In the genomic region with DNA sequence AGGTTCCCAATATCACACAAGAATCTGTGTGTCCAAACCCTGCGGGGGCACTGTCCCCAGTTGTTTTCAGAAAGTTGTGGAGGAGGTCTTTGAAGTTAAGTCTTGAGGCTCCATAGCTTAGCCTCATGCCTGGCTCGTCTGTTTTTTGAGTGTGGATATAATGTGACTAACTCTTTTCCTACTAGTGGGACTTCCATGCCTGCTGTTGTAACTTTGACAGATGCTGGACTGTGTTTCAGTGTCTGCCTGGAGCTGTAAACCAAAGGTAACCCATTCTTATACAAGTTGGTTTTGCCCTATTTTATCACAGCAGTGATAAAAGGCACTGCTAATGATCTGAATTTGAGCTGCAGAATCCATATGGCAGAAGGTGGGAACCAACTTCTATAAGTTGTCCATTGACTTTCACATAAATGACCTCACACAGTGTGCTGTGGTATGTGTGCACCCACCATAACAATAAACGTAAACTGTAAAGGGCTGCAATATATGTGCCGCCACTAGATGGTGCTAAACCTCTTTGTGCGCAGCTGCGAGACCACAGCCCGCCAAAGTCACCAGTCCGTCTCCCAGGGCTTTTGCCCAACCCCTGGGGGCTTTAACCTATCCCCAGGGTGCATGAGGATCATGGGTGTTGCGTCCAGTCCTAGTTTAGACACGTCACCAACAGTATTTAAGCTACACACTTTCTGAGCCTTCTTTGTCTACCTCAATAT, we compare ENCODE assay signal across 1 mouse cellular context.
A peak's percentile ranks its signal among the peaks of the same experiment; 100 is the strongest.
TF ChIP-seq lines count a peak whose summit lies in the region.

Gene Gm8113, plus strand, starts transcription at position 703 of the 716 bp plus-strand sequence.

TF ChIP-seq in CH12.LX, 34 proteins besides CTCF, POLR2A, EP300 and RAD21 (continued from another document):
- peak; percentile 92 for TF ChIP-seq E2F4 (IDR thresholded peaks at IDR 0.05; ENCODE audit: insufficient replicate concordance, low read depth, low read length)
TF ChIP-seq in CH12.LX: peak in this region for 3; not testable (repeated sequence) for 31.
